Mouse (Mus musculus): ENCODE results near the gene Sp1. TPM values are rescaled to one million over a fixed set of nuclear protein-coding genes. Genes with fewer than 3 reads are reported as not detected.

The Sp1 gene
- polyA plus RNA-seq, 1 experiment from 2014 or later: 10.6 TPM

DNA sequence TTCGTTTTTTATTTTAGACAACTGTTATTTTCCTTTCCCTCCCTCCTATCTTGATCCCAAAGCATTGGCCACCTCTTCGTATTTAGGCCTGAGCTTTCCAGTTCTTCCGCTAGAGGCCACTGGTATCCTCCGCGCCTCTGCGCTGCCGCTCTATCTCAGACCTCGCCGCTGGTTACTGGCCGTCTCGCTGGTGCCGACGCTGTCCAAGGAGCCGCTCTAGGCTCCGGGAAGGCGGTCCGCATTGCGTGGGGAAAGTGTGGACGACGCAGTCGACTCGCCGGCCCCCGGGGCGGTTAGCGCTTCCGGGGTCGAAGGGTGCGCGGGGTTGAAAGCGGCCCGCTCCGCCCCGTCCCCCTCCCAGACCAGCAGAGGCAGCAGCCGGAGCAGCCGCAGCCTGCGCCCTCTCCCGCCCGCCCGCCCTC lies 64.3 kb downstream of the Sp1 start, which contains the start of gene Pcbp2:
Pcbp2 (plus strand) TSS at position 357 of the 422 bp plus-strand sequence.
- H3K36me3 ChIP-seq: peaks cover 18% of the 10 kb centered on the region
- peak within 1 kb of the TSS; percentile 94 for H3K4me3 ChIP-seq
- H3K27me3 ChIP-seq: no peaks in the 10 kb centered on the region
- peak; percentile 100 for ATAC-seq (ENCODE audit: borderline replicate concordance, extremely low read depth, low FRiP score, low TSS enrichment)
- H3K27ac ChIP-seq: peak within 1 kb of the TSS; percentile 99
- H3K9me3 ChIP-seq: no peaks in the 10 kb centered on the region
- under 1% methylated on average over 34 of the region's 40 CpGs for WGBS
- H3K9ac ChIP-seq: peak within 1 kb of the TSS; percentile 97
- H3K4me2 ChIP-seq: peak within 1 kb of the TSS; percentile 61
- peaks cover 10% of the 10 kb centered on the region for H3K4me1 ChIP-seq

DNA sequence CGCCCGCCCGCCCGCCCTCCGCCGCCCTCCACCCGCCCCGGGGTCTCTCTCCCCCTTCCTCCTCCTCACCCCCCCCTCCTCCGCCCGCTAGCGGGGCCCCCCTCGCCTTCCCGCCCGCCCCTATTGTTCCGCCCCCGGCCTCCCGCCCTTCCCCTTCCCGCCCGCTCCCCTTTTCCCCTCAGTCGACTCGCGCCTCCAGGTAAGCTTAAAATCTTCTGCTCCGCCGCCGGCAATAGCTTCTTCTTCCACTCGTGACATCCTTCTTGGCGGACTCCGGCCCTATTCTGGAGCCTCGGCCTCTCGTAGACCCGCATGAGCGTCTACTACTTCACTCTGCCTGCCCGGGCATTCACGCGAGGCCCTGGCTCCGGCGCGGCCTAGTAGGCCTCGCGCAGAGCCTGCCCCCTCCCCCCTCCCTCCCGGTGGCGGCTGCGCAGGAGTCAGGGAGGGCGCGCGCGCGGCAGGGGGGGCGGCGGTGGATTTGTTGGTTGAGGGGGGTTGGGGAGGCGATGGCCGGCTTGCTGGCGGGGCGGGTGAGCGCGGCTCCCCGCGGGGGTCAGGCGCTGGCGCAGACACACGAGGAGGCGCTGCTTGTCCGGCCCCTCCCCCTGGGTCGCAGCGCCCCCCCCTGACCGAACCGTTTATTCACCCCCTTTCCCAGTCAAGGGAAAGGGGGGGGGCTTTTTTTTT lies 64.8 kb downstream of the Sp1 start:
- WGBS: under 1% methylated on average over 33 of the region's 67 CpGs
- peak overlapping the region; percentile 61 for H3K4me2 ChIP-seq
- ATAC-seq (ENCODE audit: borderline replicate concordance, extremely low read depth, low FRiP score, low TSS enrichment): peak; percentile 70
- H3K9me3 ChIP-seq: no peaks in the 10 kb centered on the region
- peak overlapping the region; percentile 94 for H3K4me3 ChIP-seq
- H3K27ac ChIP-seq: peak overlapping the region; percentile 99
- peaks cover 10% of the 10 kb centered on the region for H3K4me1 ChIP-seq
- peaks cover 24% of the 10 kb centered on the region for H3K36me3 ChIP-seq
- peak overlapping the region; percentile 97 for H3K9ac ChIP-seq
- H3K27me3 ChIP-seq: no peaks in the 10 kb centered on the region

DNA sequence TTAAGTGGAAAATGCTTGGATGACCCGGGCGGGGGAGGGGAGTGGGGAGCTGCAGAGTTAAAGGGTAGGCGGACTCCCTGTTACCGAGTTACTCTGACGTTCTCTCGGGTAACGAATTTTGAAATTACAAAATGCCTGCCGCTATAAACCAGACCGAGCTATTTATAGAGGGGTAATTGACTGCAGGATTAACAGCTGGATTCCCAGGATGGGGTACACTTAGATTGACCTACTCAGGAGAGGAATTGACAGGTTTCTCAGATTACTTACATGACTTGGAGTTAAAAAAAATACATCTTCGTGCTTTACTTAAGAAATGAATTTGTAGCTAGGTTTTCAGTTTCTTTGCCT lies 65.3 kb downstream of the Sp1 start:
- H3K4me3 ChIP-seq: peak overlapping the region; percentile 94
- peaks cover 29% of the 10 kb centered on the region for H3K36me3 ChIP-seq
- H3K4me1 ChIP-seq: peaks cover 10% of the 10 kb centered on the region
- WGBS: under 1% methylated on average over 10 of the region's 10 CpGs
- H3K27ac ChIP-seq: peak overlapping the region; percentile 99
- H3K4me2 ChIP-seq: peak overlapping the region; percentile 61
- no peaks in the 10 kb centered on the region for H3K9me3 ChIP-seq
- no peak for ATAC-seq (ENCODE audit: borderline replicate concordance, extremely low read depth, low FRiP score, low TSS enrichment)
- no peaks in the 10 kb centered on the region for H3K27me3 ChIP-seq
- H3K9ac ChIP-seq: peak overlapping the region; percentile 97

DNA sequence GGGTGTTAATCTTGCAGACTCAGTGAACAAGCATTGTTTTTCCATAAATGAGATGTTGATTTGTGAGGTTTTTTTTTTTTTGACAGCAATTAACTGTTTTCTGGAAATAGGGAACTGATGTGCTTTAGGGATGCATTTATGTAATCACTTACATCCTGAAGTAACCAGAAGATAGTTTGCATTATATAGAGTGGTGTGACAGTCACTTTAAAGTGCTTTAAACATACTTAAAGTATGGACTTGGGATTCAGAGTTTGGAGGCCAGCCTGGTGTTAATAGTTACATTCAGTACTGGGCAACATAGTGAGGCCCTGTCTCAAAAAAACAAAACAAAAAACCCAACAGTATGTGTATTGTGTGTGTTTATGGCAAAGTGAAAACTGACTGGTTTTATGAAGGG lies 65.8 kb downstream of the Sp1 start:
- Histone ChIP-seq H3K9me3 (no peaks in the 10 kb centered on the region), H3K4me3 (peak overlapping the region; percentile 94), H3K9ac (peak overlapping the region; percentile 97), H3K4me2 (peak overlapping the region; percentile 61), H3K27me3 (no peaks in the 10 kb centered on the region), H3K27ac (no peak overlapping the region), H3K4me1 (peaks cover 10% of the 10 kb centered on the region), H3K36me3 (peaks cover 34% of the 10 kb centered on the region)
- no peak for ATAC-seq (ENCODE audit: borderline replicate concordance, extremely low read depth, low FRiP score, low TSS enrichment)

DNA sequence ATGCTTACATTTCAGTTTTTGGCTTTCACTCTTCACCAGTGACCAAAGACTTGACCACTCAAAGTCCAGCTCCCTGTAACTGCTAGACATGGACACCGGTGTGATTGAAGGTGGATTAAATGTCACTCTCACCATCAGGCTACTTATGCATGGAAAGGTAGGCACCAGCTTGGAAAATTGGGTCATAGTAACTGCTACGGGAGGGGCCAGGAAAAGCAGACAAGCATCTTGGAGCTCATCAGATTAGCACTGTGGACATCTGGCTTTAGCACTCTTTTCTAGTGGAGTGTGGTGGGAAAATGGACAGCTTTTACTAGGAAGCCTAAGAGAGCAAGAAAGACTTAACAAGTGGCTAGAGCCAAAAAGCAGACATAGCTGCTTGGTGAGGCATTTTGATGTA lies 67.3 kb downstream of the Sp1 start:
- no peaks in the 10 kb centered on the region for H3K9me3 ChIP-seq
- ATAC-seq (ENCODE audit: borderline replicate concordance, extremely low read depth, low FRiP score, low TSS enrichment): no peak
- peaks cover 46% of the 10 kb centered on the region for H3K36me3 ChIP-seq
- 0 out of 2 replicates have a peak overlapping the region, but pooled peaks have one; percentile 2 for H3K4me2 ChIP-seq
- H3K4me1 ChIP-seq: peaks cover 10% of the 10 kb centered on the region
- 70% methylated on average over 2 of the region's 2 CpGs for WGBS
- H3K27ac ChIP-seq: no peak overlapping the region
- H3K9ac ChIP-seq: no peak overlapping the region
- no peak overlapping the region for H3K4me3 ChIP-seq
- no peaks in the 10 kb centered on the region for H3K27me3 ChIP-seq

DNA sequence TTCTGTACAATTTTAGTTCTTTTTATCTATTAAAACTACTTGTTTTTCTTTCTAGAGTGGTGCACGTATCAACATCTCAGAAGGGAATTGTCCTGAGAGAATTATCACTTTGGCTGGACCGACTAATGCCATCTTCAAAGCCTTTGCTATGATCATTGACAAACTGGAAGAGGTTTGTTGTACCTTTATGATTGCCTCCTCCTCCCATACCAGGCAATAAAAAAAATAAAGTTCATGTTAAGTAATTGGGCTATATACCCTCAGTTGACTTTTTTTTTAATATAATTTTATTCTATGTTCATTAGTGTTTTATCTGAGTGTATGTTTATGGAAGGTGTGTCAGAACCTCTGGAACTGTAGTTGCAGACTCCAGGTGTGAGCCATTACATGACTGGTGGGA lies 68.6 kb downstream of the Sp1 start:
- Histone ChIP-seq H3K27me3 (no peaks in the 10 kb centered on the region), H3K9me3 (no peaks in the 10 kb centered on the region), H3K36me3 (peaks cover 58% of the 10 kb centered on the region), H3K4me2 (no peak overlapping the region), H3K9ac (no peak overlapping the region), H3K4me3 (no peak overlapping the region), H3K4me1 (peaks cover 10% of the 10 kb centered on the region), H3K27ac (no peak overlapping the region)
- WGBS: 92% methylated on average over 2 of the region's 2 CpGs
- no peak for ATAC-seq (ENCODE audit: borderline replicate concordance, extremely low read depth, low FRiP score, low TSS enrichment)

DNA sequence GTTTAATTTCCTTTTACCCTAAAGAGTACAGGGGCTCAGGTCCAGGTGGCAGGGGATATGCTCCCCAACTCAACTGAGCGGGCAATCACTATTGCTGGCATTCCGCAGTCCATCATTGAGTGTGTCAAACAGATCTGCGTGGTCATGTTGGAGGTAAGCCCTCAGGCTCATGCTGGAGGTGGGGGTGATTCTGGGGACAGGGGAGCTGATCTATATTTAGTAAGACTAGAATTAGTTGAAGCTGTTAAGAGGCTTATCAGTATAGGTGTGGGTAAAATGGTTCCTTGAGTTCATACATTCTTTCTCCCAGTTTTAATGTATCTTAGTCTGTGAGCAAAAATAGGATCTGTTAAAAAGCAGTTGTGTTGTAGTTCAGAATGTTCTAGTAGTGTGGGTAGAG lies 77.2 kb downstream of the Sp1 start:
- Histone ChIP-seq H3K36me3 (peaks cover 85% of the 10 kb centered on the region), H3K9ac (no peak overlapping the region), H3K4me3 (no peak overlapping the region), H3K9me3 (no peaks in the 10 kb centered on the region), H3K27me3 (no peaks in the 10 kb centered on the region), H3K4me1 (no peaks in the 10 kb centered on the region), H3K4me2 (no peak overlapping the region), H3K27ac (no peak overlapping the region)
- 74% methylated on average over 3 of the region's 3 CpGs for WGBS
- ATAC-seq (ENCODE audit: borderline replicate concordance, extremely low read depth, low FRiP score, low TSS enrichment): no peak

DNA sequence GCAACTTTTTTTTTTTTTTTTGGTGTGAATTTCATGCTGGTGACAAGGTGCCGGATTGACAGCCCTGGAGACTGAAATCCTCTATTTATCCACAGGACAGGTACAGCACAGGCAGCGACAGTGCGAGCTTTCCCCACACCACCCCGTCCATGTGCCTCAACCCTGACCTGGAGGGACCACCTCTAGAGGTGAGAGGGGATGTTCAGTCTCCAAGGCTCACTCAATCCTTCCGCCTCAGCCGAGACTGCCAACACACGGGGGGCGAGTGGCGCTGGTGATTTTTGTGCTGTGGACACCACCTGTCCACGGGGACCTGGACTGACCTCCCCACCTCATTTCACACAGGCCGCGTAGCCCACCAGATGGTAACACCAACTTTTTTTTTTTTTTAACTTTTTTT lies 79.9 kb downstream of the Sp1 start:
- no peaks in the 10 kb centered on the region for H3K9me3 ChIP-seq
- H3K4me1 ChIP-seq: no peaks in the 10 kb centered on the region
- 84% methylated on average over 12 of the region's 12 CpGs for WGBS
- H3K4me3 ChIP-seq: no peak overlapping the region
- no peak; the same call in 1 of the 2 replicates for ATAC-seq (ENCODE audit: borderline replicate concordance, extremely low read depth, low FRiP score, low TSS enrichment)
- no peak overlapping the region for H3K4me2 ChIP-seq
- H3K27ac ChIP-seq: no peak overlapping the region
- no peak overlapping the region for H3K9ac ChIP-seq
- H3K36me3 ChIP-seq: peaks cover 87% of the 10 kb centered on the region
- H3K27me3 ChIP-seq: no peaks in the 10 kb centered on the region

Other genes starting within 250 kb of the Sp1 start
- 60.7 and 67.1 TPM in 2 replicates for gene Zfp740, start 202.9 kb upstream of the Sp1 start, polyA plus RNA-seq (2015; fragmentation: Nextera tagmentation; extraction: Ambion mirVana)
- gene Csad, start 201.4 kb upstream of the Sp1 start, polyA plus RNA-seq (2015; fragmentation: Nextera tagmentation; extraction: Ambion mirVana): 74.1 and 78.1 TPM in 2 replicates
- gene Itgb7, start 174.2 kb upstream of the Sp1 start, polyA plus RNA-seq (2015; fragmentation: Nextera tagmentation; extraction: Ambion mirVana): 2.0 and 3.2 TPM in 2 replicates
- gene Rarg, start 148.6 kb upstream of the Sp1 start, polyA plus RNA-seq (2015; fragmentation: Nextera tagmentation; extraction: Ambion mirVana): 43.7 and 43.8 TPM in 2 replicates
- 0.53 and 0.57 TPM in 2 replicates for gene Gm9918, start 135.6 kb upstream of the Sp1 start, polyA plus RNA-seq (2015; fragmentation: Nextera tagmentation; extraction: Ambion mirVana)
- gene Mfsd5, start 126.7 kb upstream of the Sp1 start, polyA plus RNA-seq (2015; fragmentation: Nextera tagmentation; extraction: Ambion mirVana): 63.8 and 65.3 TPM in 2 replicates
- 27.6 and 32.2 TPM in 2 replicates for gene Espl1, start 109.9 kb upstream of the Sp1 start, polyA plus RNA-seq (2015; fragmentation: Nextera tagmentation; extraction: Ambion mirVana)
- 368 and 401 TPM in 2 replicates for gene Pfdn5, start 80.0 kb upstream of the Sp1 start, polyA plus RNA-seq (2015; fragmentation: Nextera tagmentation; extraction: Ambion mirVana)
- gene Myg1, start 74.4 kb upstream of the Sp1 start, polyA plus RNA-seq (2015; fragmentation: Nextera tagmentation; extraction: Ambion mirVana): 100 and 106 TPM in 2 replicates
- gene Aaas, start 55.4 kb upstream of the Sp1 start, polyA plus RNA-seq (2015; fragmentation: Nextera tagmentation; extraction: Ambion mirVana): 91.1 and 92.0 TPM in 2 replicates
- 0.48 and 0.55 TPM in 2 replicates for gene Sp7, start 39.0 kb upstream of the Sp1 start, polyA plus RNA-seq (2015; fragmentation: Nextera tagmentation; extraction: Ambion mirVana)
- gene Amhr2, start 39.2 kb downstream of the Sp1 start, polyA plus RNA-seq (2015; fragmentation: Nextera tagmentation; extraction: Ambion mirVana): 0.59 and 0.82 TPM in 2 replicates
- 69.4 and 71.4 TPM in 2 replicates for gene Prr13, start 52.9 kb downstream of the Sp1 start, polyA plus RNA-seq (2015; fragmentation: Nextera tagmentation; extraction: Ambion mirVana)
- 217 TPM in 2 replicates for gene Pcbp2, start 64.4 kb downstream of the Sp1 start, polyA plus RNA-seq (2015; fragmentation: Nextera tagmentation; extraction: Ambion mirVana)
- gene Gm10337, start 97.6 kb downstream of the Sp1 start, polyA plus RNA-seq (2015; fragmentation: Nextera tagmentation; extraction: Ambion mirVana): not detected in 2 replicates
- 11.8 and 14.4 TPM in 2 replicates for gene Map3k12, start 110.9 kb downstream of the Sp1 start, polyA plus RNA-seq (2015; fragmentation: Nextera tagmentation; extraction: Ambion mirVana)
- gene Tarbp2, start 112.0 kb downstream of the Sp1 start, polyA plus RNA-seq (2015; fragmentation: Nextera tagmentation; extraction: Ambion mirVana): 80.7 and 82.7 TPM in 2 replicates
- gene Npff, start 118.8 kb downstream of the Sp1 start, polyA plus RNA-seq (2015; fragmentation: Nextera tagmentation; extraction: Ambion mirVana): 2.0 and 5.4 TPM in 2 replicates
- gene Gm28047, start 218.9 kb downstream of the Sp1 start, polyA plus RNA-seq (2015; fragmentation: Nextera tagmentation; extraction: Ambion mirVana): not detected in 2 replicates
- 40.6 and 47.0 TPM in 2 replicates for gene Atf7, start 219.3 kb downstream of the Sp1 start, polyA plus RNA-seq (2015; fragmentation: Nextera tagmentation; extraction: Ambion mirVana)